Mouse (Mus musculus) brown adipose tissue, adult 24 weeks (tissue): ENCODE measurements around the gene Arhgap35. TPM values are rescaled to one million over a fixed set of nuclear protein-coding genes. Genes with fewer than 3 reads are reported as not detected.
A peak's percentile ranks its signal among the peaks of the same experiment; 100 is the strongest.
"Not testable (repeated sequence)": the region's sequence is repeated elsewhere in the genome, so short reads cannot be mapped to it uniquely, and the experiment has no call there.

ENCODE experiments used
- H3K27ac ChIP-seq: fragments of 200-500 bp; replicated peaks from 2 replicates; pipeline ENCODE4 v1.5.1; 2012; ENCODE audit warnings: low read depth, mild to moderate bottlenecking, low read length
- H3K4me1 ChIP-seq: fragments of 200-500 bp; 2 replicates; pipeline ENCODE4 v1.6.1; 2012; ENCODE audit warnings: low read length, mixed read lengths; ENCODE audit not compliant: control insufficient read depth, insufficient read depth, insufficient read length
- H3K4me3 ChIP-seq: fragments of 200-500 bp; 2 replicates; pipeline ENCODE4 v1.5.1; 2012; ENCODE audit warnings: low read depth, mild to moderate bottlenecking, low read length, moderate library complexity; ENCODE audit not compliant: insufficient read depth
- polyA plus RNA-seq: library from polyadenylated mRNA; stranded (reverse); fragments of >200 nt; gene quantifications from 2 replicates; pipeline ENCODE4 v1.2.4, GENCODE M21; 2012; ENCODE audit not compliant: missing spikeins, insufficient read depth, insufficient read length

Gene Arhgap35
- polyA plus RNA-seq, 1 experiment: 33.3 TPM

- Histone ChIP-seq H3K4me1 (peaks cover 10% of the 10 kb centered on the region; the same call in 1 of the 2 replicates), H3K27ac (no peak overlapping the region)
These were observed 2.3 kb upstream of the Arhgap35 start for GRCm38 (mm10) chr7:16617045-16617444.

GRCm38 (mm10) chr7:16614171-16614887 lies 464 bp downstream of the Arhgap35 start:
- Histone ChIP-seq H3K4me1 (peaks cover 27% of the 10 kb centered on the region; the same call in 1 of the 2 replicates), H3K4me3 (peak overlapping the region; percentile 85), H3K27ac (peak overlapping the region; percentile 91)

More at GRCm38 (mm10) chr7:16617045-16617444, 2.3 kb upstream of the Arhgap35 start:
- H3K4me3 ChIP-seq: no peak overlapping the region

- Histone ChIP-seq H3K27ac (peak overlapping the region; percentile 2), H3K4me3 (peak overlapping the region; percentile 85), H3K4me1 (peaks cover 28% of the 10 kb centered on the region; the same call in 1 of the 2 replicates)
These were observed 1.2 kb downstream of the Arhgap35 start for GRCm38 (mm10) chr7:16613461-16614170.

GRCm38 (mm10) chr7:16610345-16610744 lies 4.4 kb downstream of the Arhgap35 start:
- no peak overlapping the region for H3K4me3 ChIP-seq
- 0 out of 2 replicates have a peak overlapping the region, but pooled peaks have one; percentile 6 for H3K27ac ChIP-seq
- peaks cover 26% of the 10 kb centered on the region; the same call in 1 of the 2 replicates for H3K4me1 ChIP-seq

- no peak overlapping the region for H3K27ac ChIP-seq
- peaks cover 26% of the 10 kb centered on the region; the same call in 1 of the 2 replicates for H3K4me1 ChIP-seq
- H3K4me3 ChIP-seq: no peak overlapping the region
These were observed 5.8 kb downstream of the Arhgap35 start for GRCm38 (mm10) chr7:16608961-16609360.

- Histone ChIP-seq H3K4me1 (peaks cover 21% of the 10 kb centered on the region; the same call in 1 of the 2 replicates), H3K4me3 (no peak overlapping the region), H3K27ac (no peak overlapping the region)
These were observed 6.7 kb downstream of the Arhgap35 start for GRCm38 (mm10) chr7:16608046-16608445.

GRCm38 (mm10) chr7:16606808-16607207 lies 8.0 kb downstream of the Arhgap35 start:
- not testable (repeated sequence) for H3K4me3 ChIP-seq, H3K27ac ChIP-seq
- peaks cover 16% of the 10 kb centered on the region for H3K4me1 ChIP-seq

- H3K27ac ChIP-seq: no peak overlapping the region
- no peak overlapping the region for H3K4me3 ChIP-seq
- peaks cover 6% of the 10 kb centered on the region for H3K4me1 ChIP-seq
These were observed 10.7 kb downstream of the Arhgap35 start for GRCm38 (mm10) chr7:16604141-16604540.

GRCm38 (mm10) chr7:16601683-16602102 lies 13.1 kb downstream of the Arhgap35 start:
- Histone ChIP-seq H3K4me1 (peaks cover 6% of the 10 kb centered on the region), H3K27ac (no peak overlapping the region), H3K4me3 (no peak overlapping the region)

- peaks cover 6% of the 10 kb centered on the region for H3K4me1 ChIP-seq
- no peak overlapping the region for H3K27ac ChIP-seq
- H3K4me3 ChIP-seq: no peak overlapping the region
These were observed 15.8 kb downstream of the Arhgap35 start for GRCm38 (mm10) chr7:16599006-16599405.

- H3K4me3 ChIP-seq: no peak overlapping the region
- H3K27ac ChIP-seq: no peak overlapping the region
- 0 out of 2 replicates have a peak, but pooled peaks cover 1% of the 10 kb centered on the region for H3K4me1 ChIP-seq
These were observed 23.5 kb downstream of the Arhgap35 start for GRCm38 (mm10) chr7:16591292-16591691.

- H3K27ac ChIP-seq: no peak overlapping the region
- no peak overlapping the region for H3K4me3 ChIP-seq
- peaks cover 11% of the 10 kb centered on the region; the same call in 1 of the 2 replicates for H3K4me1 ChIP-seq
These were observed 27.1 kb downstream of the Arhgap35 start for GRCm38 (mm10) chr7:16587649-16588048.

- H3K4me3 ChIP-seq: no peak overlapping the region
- H3K4me1 ChIP-seq: peaks cover 26% of the 10 kb centered on the region
- no peak overlapping the region for H3K27ac ChIP-seq
These were observed 30.4 kb downstream of the Arhgap35 start for GRCm38 (mm10) chr7:16584384-16584783.

GRCm38 (mm10) chr7:16583775-16584174 lies 31.0 kb downstream of the Arhgap35 start:
- Histone ChIP-seq H3K4me3 (no peak overlapping the region), H3K27ac (no peak overlapping the region), H3K4me1 (peaks cover 26% of the 10 kb centered on the region)

- Histone ChIP-seq H3K4me1 (peaks cover 26% of the 10 kb centered on the region), H3K4me3 (no peak overlapping the region), H3K27ac (0 out of 2 replicates have a peak overlapping the region, but pooled peaks have one; percentile 20)
These were observed 32.5 kb downstream of the Arhgap35 start for GRCm38 (mm10) chr7:16582299-16582698.
